Mouse (Mus musculus): ENCODE data around the gene Inha.

DNA sequence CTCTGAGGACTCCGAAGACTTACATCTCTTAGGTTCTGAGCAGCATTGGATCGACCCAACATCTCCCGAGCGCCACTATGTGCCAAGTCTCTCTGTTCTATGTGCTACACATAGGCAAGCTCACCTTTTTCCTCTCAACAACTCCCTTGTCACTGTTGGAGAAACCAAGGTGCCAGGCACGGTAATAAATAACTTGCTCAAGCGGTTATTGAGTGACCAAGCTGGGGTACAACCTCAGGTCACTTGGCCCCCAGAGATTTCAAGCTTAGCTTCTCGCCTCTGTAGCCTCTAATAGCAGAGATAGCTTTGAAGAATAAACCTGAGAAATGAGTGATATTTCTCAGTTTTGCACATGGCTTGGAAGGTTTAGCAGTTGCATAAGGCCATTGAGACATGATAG, 34.6 kb downstream of the Inha start:
- no peak for TF ChIP-seq CTCF (IDR thresholded peaks at IDR 0.05; ENCODE audit: borderline replicate concordance, extremely low read depth, insufficient read depth, insufficient read length)
- TF ChIP-seq POLR2A (IDR thresholded peaks at IDR 0.05; ENCODE audit: borderline replicate concordance, extremely low read depth, insufficient read depth, insufficient read length, poor library complexity, severe bottlenecking): no peak

Measured in brain, embryonic 14.5 days (tissue).